Mouse (Mus musculus): ENCODE measurements around the gene Sdhb. TPM values are rescaled to one million over a fixed set of nuclear protein-coding genes. Genes with fewer than 3 reads are reported as not detected.

Sdhb gene
- polyA plus RNA-seq, 1 experiment: 2,044 TPM

Other genes with a start within 250 kb of the Sdhb start
- not detected in 2 replicates for gene Padi6, start 218.6 kb upstream of the Sdhb start, polyA plus RNA-seq (2012; ENCODE audit: insufficient read depth, insufficient read length, missing spikeins)
- gene Padi4, start 187.0 kb upstream of the Sdhb start, polyA plus RNA-seq (2012; ENCODE audit: insufficient read depth, insufficient read length, missing spikeins): 0.99 TPM in 1 of 2 replicates, not detected in the other
- gene Padi3, start 150.6 kb upstream of the Sdhb start, polyA plus RNA-seq (2012; ENCODE audit: insufficient read depth, insufficient read length, missing spikeins): not detected in 2 replicates
- gene Padi1, start 115.4 kb upstream of the Sdhb start, polyA plus RNA-seq (2012; ENCODE audit: insufficient read depth, insufficient read length, missing spikeins): not detected in 2 replicates
- 1.6 and 2.5 TPM in 2 replicates for gene Padi2, start 54.9 kb upstream of the Sdhb start, polyA plus RNA-seq (2012; ENCODE audit: insufficient read depth, insufficient read length, missing spikeins)
- 6.7 and 6.8 TPM in 2 replicates for gene Atp13a2, start 25.7 kb downstream of the Sdhb start, polyA plus RNA-seq (2012; ENCODE audit: insufficient read depth, insufficient read length, missing spikeins)
- 1.4 and 3.0 TPM in 2 replicates for gene Mfap2, start 49.2 kb downstream of the Sdhb start, polyA plus RNA-seq (2012; ENCODE audit: insufficient read depth, insufficient read length, missing spikeins)
- 1.4 and 3.2 TPM in 2 replicates for gene Crocc, start 99.3 kb downstream of the Sdhb start, polyA plus RNA-seq (2012; ENCODE audit: insufficient read depth, insufficient read length, missing spikeins)
- gene Necap2, start 117.2 kb downstream of the Sdhb start, polyA plus RNA-seq (2012; ENCODE audit: insufficient read depth, insufficient read length, missing spikeins): 24.2 and 29.4 TPM in 2 replicates
- not detected in 2 replicates for gene Spata21, start 127.1 kb downstream of the Sdhb start, polyA plus RNA-seq (2012; ENCODE audit: insufficient read depth, insufficient read length, missing spikeins)
- gene Szrd1, start 178.6 kb downstream of the Sdhb start, polyA plus RNA-seq (2012; ENCODE audit: insufficient read depth, insufficient read length, missing spikeins): 52.2 and 85.4 TPM in 2 replicates
- 4.4 and 5.3 TPM in 2 replicates for gene Fbxo42, start 186.7 kb downstream of the Sdhb start, polyA plus RNA-seq (2012; ENCODE audit: insufficient read depth, insufficient read length, missing spikeins)

Data from brown adipose tissue, adult 24 weeks (tissue).